Comparison of ENCODE assay signal across 26 mouse cellular contexts in genomic region chr8:111782161-111782560, GRCm38 (mm10). TPM values are rescaled to one million over a fixed set of nuclear protein-coding genes. Genes with fewer than 3 reads are reported as not detected.
DNase-seq lines count a peak whose midpoint lies in the region; ATAC-seq and TF ChIP-seq lines count a peak whose summit lies in the region.
"Had no signal": no experiment of that assay in that cellular context is flagged by ENCODE, and none has a peak within 500 bp of the region (broad histone marks: within the 10 kb centered on the region; RNA-seq: fewer than 3 reads in every experiment).

No protein-coding gene starts in this region.

- TF ChIP-seq POLR2A in liver, adult 2 months (IDR thresholded peaks at IDR 0.05; ENCODE audit: extremely low read depth, insufficient read depth, low read length): no peak

- TF ChIP-seq CTCF in liver, adult 2 months (IDR thresholded peaks at IDR 0.05; ENCODE audit: low read depth, low read length): no peak

- H3K4me2 ChIP-seq in liver, embryonic 11.5 days: no peak overlapping the region
- no peak overlapping the region for H3K4me2 ChIP-seq in neural tube, embryonic 13.5 days
- no peak overlapping the region for H3K4me2 ChIP-seq in kidney, embryonic 15.5 days
- H3K4me2 ChIP-seq: forebrain, embryonic 13.5 days; heart, embryonic 13.5 days; hindbrain, embryonic 12.5 days had no signal

- H3K9me3 ChIP-seq in liver, embryonic 11.5 days (ENCODE audit: control insufficient read depth, low read length): no peaks in the 10 kb centered on the region
- H3K9me3 ChIP-seq in neural tube, embryonic 13.5 days: no peaks in the 10 kb centered on the region
- no peaks in the 10 kb centered on the region for H3K9me3 ChIP-seq in kidney, embryonic 15.5 days (replicated peaks)
- H3K9me3 ChIP-seq: forebrain, embryonic 10.5 days; forebrain, embryonic 13.5 days; G1E; heart, embryonic 10.5 days; heart, embryonic 13.5 days; hindbrain, embryonic 12.5 days had no signal

- peaks cover 3% of the 10 kb centered on the region; the same call in 1 of the 2 replicates for H3K36me3 ChIP-seq in liver, adult 2 months (ENCODE audit: control insufficient read depth, insufficient read depth, low read length)
- peaks cover 2% of the 10 kb centered on the region; the same call in 1 of the 2 replicates for H3K36me3 ChIP-seq in liver, embryonic 11.5 days (ENCODE audit: control insufficient read depth, insufficient read depth, low read length)
- 0 out of 2 replicates have a peak, but pooled peaks cover 2% of the 10 kb centered on the region for H3K36me3 ChIP-seq in neural tube, embryonic 13.5 days
- peaks cover 24% of the 10 kb centered on the region for H3K36me3 ChIP-seq in kidney, embryonic 15.5 days
- H3K36me3 ChIP-seq: hindbrain, embryonic 12.5 days had no signal

- H3K4me1 ChIP-seq in liver, adult 2 months (ENCODE audit: control insufficient read depth, insufficient read depth, low read length): peaks cover 36% of the 10 kb centered on the region
- no peaks in the 10 kb centered on the region for H3K4me1 ChIP-seq in liver, embryonic 11.5 days (replicated peaks; ENCODE audit: control insufficient read depth, insufficient read depth, low read length)
- peaks cover 58% of the 10 kb centered on the region for H3K4me1 ChIP-seq in neural tube, embryonic 13.5 days (replicated peaks)
- H3K4me1 ChIP-seq in kidney, embryonic 15.5 days: peaks cover 9% of the 10 kb centered on the region

- ATAC-seq in liver, embryonic 11.5 days (replicated peaks; ENCODE audit: low FRiP score): no peak
- ATAC-seq in neural tube, embryonic 13.5 days (ENCODE audit: low read depth): no peak
- no peak for ATAC-seq in kidney, embryonic 15.5 days (replicated peaks; ENCODE audit: low FRiP score)
- ATAC-seq: forebrain, embryonic 13.5 days; forebrain, embryonic 16.5 days; Patski had no signal

- no peaks in the 10 kb centered on the region for H3K79me2 ChIP-seq in liver, adult 2 months (ENCODE audit: control insufficient read depth, insufficient read depth, low read length)

- H3K4me3 ChIP-seq in liver, adult 2 months (ENCODE audit: insufficient read depth, low read depth, low read length): no peak overlapping the region
- H3K4me3 ChIP-seq in liver, embryonic 11.5 days (ENCODE audit: low read depth, low read length): no peak overlapping the region
- no peak overlapping the region for H3K4me3 ChIP-seq in neural tube, embryonic 13.5 days
- H3K4me3 ChIP-seq in kidney, embryonic 15.5 days (replicated peaks): no peak overlapping the region
- H3K4me3 ChIP-seq: forebrain, embryonic 10.5 days; forebrain, embryonic 13.5 days; heart, adult 2 months; heart, embryonic 10.5 days; heart, embryonic 13.5 days; hindbrain, embryonic 12.5 days had no signal

- WGBS in liver, adult 2 months: 28% methylated on average over 2 of the region's 2 CpGs
- WGBS in liver, embryonic 11.5 days: 83% methylated on average over 2 of the region's 2 CpGs
- WGBS in neural tube, embryonic 13.5 days: 84% methylated on average over 2 of the region's 2 CpGs
- 61% methylated on average over 2 of the region's 2 CpGs for WGBS in kidney, embryonic 15.5 days

- H3K9ac ChIP-seq in liver, adult 2 months (ENCODE audit: low read depth, low read length): no peak overlapping the region
- no peak overlapping the region for H3K9ac ChIP-seq in liver, embryonic 11.5 days (ENCODE audit: low read depth, low read length)
- no peak overlapping the region for H3K9ac ChIP-seq in neural tube, embryonic 13.5 days
- no peak overlapping the region for H3K9ac ChIP-seq in kidney, embryonic 15.5 days
- H3K9ac ChIP-seq: forebrain, embryonic 13.5 days; hindbrain, embryonic 12.5 days had no signal

- H3K27ac ChIP-seq in liver, adult 2 months (replicated peaks; ENCODE audit: insufficient read depth, low read depth, low read length): peak overlapping the region; percentile 87
- H3K27ac ChIP-seq in liver, embryonic 11.5 days (ENCODE audit: low read depth, low read length): no peak overlapping the region
- H3K27ac ChIP-seq in neural tube, embryonic 13.5 days (replicated peaks): peak overlapping the region; percentile 73; the same call in 1 of the 2 replicates
- H3K27ac ChIP-seq in kidney, embryonic 15.5 days: no peak overlapping the region
- H3K27ac ChIP-seq: heart, adult 2 months; heart, embryonic 10.5 days; heart, embryonic 13.5 days had no signal

- no peaks in the 10 kb centered on the region for H3K27me3 ChIP-seq in liver, adult 2 months (ENCODE audit: control insufficient read depth, insufficient read depth, low read length)
- H3K27me3 ChIP-seq in liver, embryonic 11.5 days (replicated peaks; ENCODE audit: control insufficient read depth, insufficient read depth, low read length): no peaks in the 10 kb centered on the region
- H3K27me3 ChIP-seq in neural tube, embryonic 13.5 days: no peaks in the 10 kb centered on the region
- H3K27me3 ChIP-seq in kidney, embryonic 15.5 days: no peaks in the 10 kb centered on the region
- H3K27me3 ChIP-seq: forebrain, embryonic 13.5 days; heart, embryonic 13.5 days; hindbrain, embryonic 12.5 days; Patski had no signal

- DNase-seq in adrenal gland, adult 2 months: peak; percentile 13
- DNase-seq in adrenal gland, postnatal 25 days: no peak
- peak; percentile 93 for DNase-seq in liver, adult 2 months (ENCODE audit: extremely low read depth, low read depth, low spot score)
- no peak for DNase-seq in liver, embryonic 11.5 days (ENCODE audit: low spot score)
- DNase-seq in neural tube, embryonic 10.5 days (ENCODE audit: extremely low spot score, low spot score): no peak
- no peak for DNase-seq in right cerebral cortex, adult 18-20 months
- DNase-seq: adrenal gland, adult 8-10 months; adrenal gland, postnatal 36 days; cerebellum, adult 18-20 months; cerebellum, adult 9-10 months; gastrocnemius, postnatal 10 days; gastrocnemius, postnatal 36 days; heart, adult 2 months; heart, postnatal 14 days; heart, postnatal 4 days had no signal

RNA-seq across cellular contexts. Expression of gene Bcar1, which starts 38.6 kb away (rescaled TPM):
- 10 to 100 TPM; 76.9 to 91.2 TPM for total RNA-seq in adrenal gland, adult 2 months (2021)
- polyA plus RNA-seq in adrenal gland, adult 2 months (2012; rRNA removed): 204 and 210 TPM in 2 replicates
- 64.5 and 70.0 TPM in 2 replicates for total RNA-seq in adrenal gland, postnatal 25 days (2021)
- total RNA-seq in liver, adult 2 months (2014; rRNA removed): 11.3 and 18.0 TPM in 2 replicates
- 41.2 and 53.2 TPM in 2 replicates for polyA plus RNA-seq in liver, adult 2 months (2012; rRNA removed)
- polyA plus RNA-seq in liver, embryonic 11.5 days (2014; fragmentation: Nextera tagmentation; extraction: Ambion mirVana): 26.1 and 27.8 TPM in 2 replicates
- 51.0 and 51.6 TPM in 2 replicates for polyA plus RNA-seq in neural tube, embryonic 13.5 days (2015; fragmentation: Nextera tagmentation; extraction: Ambion mirVana)
- 45.7 and 53.8 TPM in 2 replicates for polyA plus RNA-seq in kidney, embryonic 15.5 days (2015; fragmentation: Nextera tagmentation; extraction: Ambion mirVana)
- total RNA-seq: granulocyte monocyte progenitor cell, adult 5-6 weeks had no signal

Comparison
In these comparisons a context has a peak if more than half of its experiments do, and no peak if none do; other contexts are left out.
1. DNase-seq: peak in adrenal gland, adult 2 months (single experiment) and liver, adult 2 months (single experiment); none in adrenal gland, postnatal 25 days (single experiment), liver, embryonic 11.5 days (single experiment), neural tube, embryonic 10.5 days (single experiment) and right cerebral cortex, adult 18-20 months (single experiment).
2. H3K27ac ChIP-seq: peak in liver, adult 2 months (single experiment) and neural tube, embryonic 13.5 days (single experiment); none in liver, embryonic 11.5 days (single experiment) and kidney, embryonic 15.5 days (single experiment).